Mouse (Mus musculus) intestine, postnatal 0 days (tissue): ENCODE measurements at regions not wholly inside any gene's neighbourhood (a gene's known extent, or its start where the extent isn't known, plus 50 kb on each side); places are given as distances from the start of the nearest gene placed in this dataset.

Experiments
- ATAC-seq: fragments of 200-750 bp; cut with Nextera tagmentation; 2 replicates; pipeline ENCODE4 v1.8.0; 2017; ENCODE audit warnings: mild to moderate bottlenecking, moderate TSS enrichment, moderate library complexity
- H3K27ac ChIP-seq: fragments of 300-500 bp; sonication (generic); 2 replicates; pipeline ENCODE4 v1.5.1; 2014; ENCODE audit warnings: mild to moderate bottlenecking, low read depth, low read length, moderate library complexity
- H3K27me3 ChIP-seq: fragments of 300-500 bp; sonication (generic); replicated peaks from 2 replicates; pipeline ENCODE4 v1.6.1; 2014; ENCODE audit warnings: low read length, mixed read lengths; ENCODE audit not compliant: control insufficient read depth, insufficient read depth
- H3K36me3 ChIP-seq: fragments of 300-500 bp; sonication (generic); 2 replicates; pipeline ENCODE4 v1.6.1; 2014; ENCODE audit warnings: mild to moderate bottlenecking, moderate library complexity; ENCODE audit not compliant: control insufficient read depth, insufficient read depth
- H3K4me1 ChIP-seq: fragments of 300-500 bp; sonication (generic); replicated peaks from 2 replicates; pipeline ENCODE4 v1.6.1; 2014; ENCODE audit warnings: antibody characterized with exemption, low read length, mixed read lengths; ENCODE audit not compliant: control insufficient read depth, insufficient read depth
- H3K4me2 ChIP-seq: fragments of 300-500 bp; sonication (generic); replicated peaks from 2 replicates; pipeline ENCODE4 v1.6.1; 2014; ENCODE audit warnings: low read depth, mild to moderate bottlenecking, moderate library complexity
- H3K4me3 ChIP-seq: fragments of 300-500 bp; sonication (generic); 2 replicates; pipeline ENCODE4 v1.5.1; 2014; ENCODE audit warnings: low read depth, low read length
- H3K9ac ChIP-seq: fragments of 300-500 bp; sonication (generic); 2 replicates; pipeline ENCODE4 v1.6.1; 2014; ENCODE audit warnings: mild to moderate bottlenecking, low read depth, low read length
- H3K9me3 ChIP-seq: fragments of 300-500 bp; sonication (generic); 2 replicates; pipeline ENCODE4 v1.6.1; 2016; ENCODE audit warnings: mixed run types; ENCODE audit not compliant: control insufficient read depth
- CTCF ChIP-seq: sonication (generic); IDR thresholded peaks from 2 replicates; pipeline ENCODE4 v1.5.1; 2016; ENCODE audit warnings: low read depth, mild to moderate bottlenecking, control low read depth, antibody characterized with exemption, moderate library complexity
- WGBS: fragments of 180-500 bp; shearing (Covaris S2); extraction: QIAGEN DNeasy Blood & Tissue Kit; methylation state at CpG from one replicate; pipeline ENCODE4 v1.1.7; 2014; 5-methylcytosine and 5-hydroxymethylcytosine counted together

- Histone ChIP-seq H3K4me2 (no peak overlapping the region), H3K4me1 (no peaks in the 10 kb centered on the region; the same call in 1 of the 2 replicates), H3K27me3 (no peaks in the 10 kb centered on the region), H3K4me3 (no peak overlapping the region), H3K9me3 (no peaks in the 10 kb centered on the region), H3K36me3 (no peaks in the 10 kb centered on the region), H3K27ac (no peak overlapping the region), H3K9ac (no peak overlapping the region)
- no peak for TF ChIP-seq CTCF
- ATAC-seq, result no peak
- 57% methylated on average over 4 of the region's 4 CpGs for WGBS
Measured at GRCm38 (mm10) chr8:126713181-126713580, 119.4 kb upstream of the Irf2bp2 start.

DNA sequence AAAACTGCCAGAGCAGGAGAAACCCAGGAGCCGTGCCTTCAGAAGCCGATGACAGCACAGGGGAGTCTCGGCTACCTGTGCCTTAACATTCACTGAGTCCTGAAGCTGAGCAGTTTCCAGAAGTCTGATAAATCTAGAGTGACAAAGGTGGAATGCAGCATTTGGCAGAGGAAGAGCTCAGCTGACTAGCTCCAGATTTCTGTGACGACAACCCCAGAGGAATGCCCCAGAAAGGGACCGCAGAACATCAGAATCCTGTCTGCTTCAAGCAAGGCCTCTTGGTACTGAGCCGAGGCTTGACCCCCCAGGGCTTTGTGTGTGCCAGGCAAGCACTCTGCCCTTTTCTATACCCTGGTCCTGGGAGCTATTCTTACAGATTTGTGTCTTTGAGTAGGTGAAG, 119.0 kb upstream of the Irf2bp2 start:
- Histone ChIP-seq H3K4me2 (no peak overlapping the region), H3K9ac (no peak overlapping the region), H3K4me3 (no peak overlapping the region), H3K4me1 (no peaks in the 10 kb centered on the region; the same call in 1 of the 2 replicates), H3K9me3 (no peaks in the 10 kb centered on the region), H3K36me3 (no peaks in the 10 kb centered on the region), H3K27ac (no peak overlapping the region), H3K27me3 (no peaks in the 10 kb centered on the region)
- no peak for ATAC-seq
- no peak for TF ChIP-seq CTCF
- 71% methylated on average over 6 of the region's 6 CpGs for WGBS

DNA sequence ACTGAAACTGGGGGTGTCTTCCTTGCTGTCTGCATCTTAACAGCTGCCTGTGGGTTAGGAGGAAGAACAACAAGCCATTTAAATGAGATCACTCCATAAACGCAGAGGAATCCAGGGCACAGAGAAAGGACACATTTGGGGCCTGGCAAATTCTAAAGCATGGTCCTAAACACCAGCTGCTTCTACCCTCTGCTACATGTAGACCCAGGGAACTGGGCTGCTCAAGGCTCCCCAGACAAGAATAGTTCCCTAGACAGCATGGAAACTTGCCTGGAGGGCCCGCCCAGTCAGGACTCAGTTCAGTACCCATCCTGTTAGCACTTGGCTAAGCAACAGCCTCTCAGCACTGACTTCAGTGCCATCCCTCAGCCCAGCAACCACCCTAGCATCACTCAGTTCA, 115.2 kb upstream of the Irf2bp2 start:
- TF ChIP-seq CTCF, result no peak
- 70% methylated on average over 2 of the region's 2 CpGs for WGBS

DNA sequence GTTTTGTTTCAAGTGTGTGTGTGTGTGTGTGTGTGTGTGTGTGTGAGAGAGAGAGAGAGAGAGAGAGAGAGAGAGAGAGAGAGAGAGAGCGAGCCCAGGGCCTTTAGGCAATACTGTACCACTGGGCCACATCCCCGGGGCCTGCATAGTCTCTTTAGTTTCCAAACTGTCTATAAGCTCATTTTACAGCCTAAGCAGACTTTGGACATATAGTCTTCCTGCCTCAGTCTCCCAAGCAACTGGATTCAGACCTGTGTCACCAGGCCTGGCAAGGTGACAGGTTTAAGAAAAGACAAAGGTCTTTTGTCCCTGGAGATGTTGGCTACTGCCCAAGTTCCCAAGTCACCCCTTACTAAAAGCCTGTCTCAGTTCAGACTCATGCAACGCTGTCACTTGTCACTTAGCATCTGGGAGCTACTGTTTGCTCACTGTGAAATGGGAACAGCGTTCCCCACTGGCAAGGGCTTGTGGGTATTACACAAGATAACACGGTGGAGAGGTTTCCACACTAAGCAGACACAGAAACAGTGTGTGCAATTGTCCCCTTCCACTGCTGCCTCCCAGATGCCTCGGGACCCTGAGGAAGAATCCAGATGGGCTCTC, 113.6 kb upstream of the Irf2bp2 start:
- H3K4me2 ChIP-seq, result no peak overlapping the region
- peak; percentile 65 for ATAC-seq
- H3K9me3 ChIP-seq, result no peaks in the 10 kb centered on the region
- H3K9ac ChIP-seq, result no peak overlapping the region
- H3K27me3 ChIP-seq, result no peaks in the 10 kb centered on the region
- H3K27ac ChIP-seq, result no peak overlapping the region
- no peaks in the 10 kb centered on the region for H3K4me1 ChIP-seq
- 42% methylated on average over 6 of the region's 6 CpGs for WGBS
- H3K4me3 ChIP-seq, result no peak overlapping the region
- TF ChIP-seq CTCF, result 0 out of 2 replicates have a peak, but pooled peaks have one; percentile 15
- H3K36me3 ChIP-seq, result no peaks in the 10 kb centered on the region

More for the DNA sequence above, 115.2 kb upstream of the Irf2bp2 start:
- Histone ChIP-seq H3K36me3 (no peaks in the 10 kb centered on the region), H3K4me2 (no peak overlapping the region), H3K27ac (no peak overlapping the region), H3K4me3 (no peak overlapping the region), H3K4me1 (no peaks in the 10 kb centered on the region; the same call in 1 of the 2 replicates), H3K9ac (no peak overlapping the region), H3K27me3 (no peaks in the 10 kb centered on the region), H3K9me3 (no peaks in the 10 kb centered on the region)
- ATAC-seq, result no peak

GRCm38 (mm10) chr8:126706247-126706646, 112.5 kb upstream of the Irf2bp2 start:
- Histone ChIP-seq H3K4me3 (no peak overlapping the region), H3K36me3 (no peaks in the 10 kb centered on the region), H3K4me2 (no peak overlapping the region), H3K9me3 (no peaks in the 10 kb centered on the region), H3K9ac (no peak overlapping the region), H3K27ac (no peak overlapping the region), H3K27me3 (no peaks in the 10 kb centered on the region), H3K4me1 (no peaks in the 10 kb centered on the region)
- 86% methylated on average over 8 of the region's 8 CpGs for WGBS
- ATAC-seq, result no peak
- TF ChIP-seq CTCF, result no peak

DNA sequence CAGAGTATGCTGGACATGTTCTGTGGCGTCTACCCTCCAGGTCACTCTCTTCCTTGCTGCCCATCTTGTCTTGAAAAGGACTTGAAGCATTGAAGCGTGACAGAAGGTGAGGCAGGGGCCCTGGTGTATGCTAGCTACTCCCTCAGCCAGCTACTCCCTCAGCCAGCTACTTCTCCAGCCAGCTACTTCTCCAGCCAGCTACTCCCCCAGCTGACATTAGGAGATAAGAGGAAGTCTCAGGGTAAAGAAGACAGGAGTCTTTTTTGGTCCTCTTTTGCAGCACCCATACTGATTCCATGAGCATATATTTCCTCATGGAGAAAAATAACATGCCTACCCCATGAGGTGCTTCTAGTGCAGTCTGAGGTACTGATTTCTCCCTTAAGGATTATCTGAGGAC, 111.6 kb upstream of the Irf2bp2 start:
- no peaks in the 10 kb centered on the region for H3K4me1 ChIP-seq
- no peak overlapping the region for H3K9ac ChIP-seq
- H3K27ac ChIP-seq, result no peak overlapping the region
- H3K9me3 ChIP-seq, result no peaks in the 10 kb centered on the region
- no peak overlapping the region for H3K4me3 ChIP-seq
- TF ChIP-seq CTCF, result no peak
- no peak for ATAC-seq
- no peak overlapping the region for H3K4me2 ChIP-seq
- H3K27me3 ChIP-seq, result no peaks in the 10 kb centered on the region
- no peaks in the 10 kb centered on the region for H3K36me3 ChIP-seq
- 91% methylated on average over 2 of the region's 2 CpGs for WGBS

GRCm38 (mm10) chr8:126704706-126705105, 110.9 kb upstream of the Irf2bp2 start:
- Histone ChIP-seq H3K9ac (no peak overlapping the region), H3K9me3 (no peaks in the 10 kb centered on the region), H3K4me1 (no peaks in the 10 kb centered on the region), H3K27ac (no peak overlapping the region), H3K4me2 (no peak overlapping the region), H3K36me3 (no peaks in the 10 kb centered on the region), H3K4me3 (no peak overlapping the region), H3K27me3 (no peaks in the 10 kb centered on the region)
- no peak for TF ChIP-seq CTCF
- ATAC-seq, result no peak
- WGBS, result 79% methylated on average over 8 of the region's 8 CpGs
